In the genomic region with DNA sequence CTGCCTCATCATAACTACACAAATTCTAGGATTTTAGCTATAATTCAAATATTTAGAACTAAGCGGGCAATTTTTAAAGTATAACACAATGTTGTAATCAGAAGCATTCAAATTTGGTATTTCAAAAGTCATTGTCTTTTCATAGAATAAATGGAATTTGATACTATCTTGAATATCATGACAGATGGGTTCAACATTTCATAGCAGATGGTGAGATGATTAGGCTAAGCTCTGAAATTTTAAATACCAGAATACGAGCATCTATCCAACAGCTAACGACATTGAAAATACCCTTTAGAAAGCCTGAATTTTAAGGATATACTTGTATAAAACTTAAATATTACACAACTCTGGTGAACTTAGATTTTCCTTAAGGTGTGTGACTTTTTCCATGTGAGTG, we compare ENCODE assay signal across 25 mouse cellular contexts.
DNase-seq lines count a peak whose midpoint lies in the region; ATAC-seq and TF ChIP-seq lines count a peak whose summit lies in the region.
"Had no signal": no experiment of that assay in that cellular context is flagged by ENCODE, and none has a peak within 500 bp of the region (broad histone marks: within the 10 kb centered on the region; RNA-seq: fewer than 3 reads in every experiment).

No protein-coding gene starts in this region.

- ATAC-seq in forebrain, embryonic 13.5 days, result peak; percentile 55; the same call in 1 of the 2 replicates
- ATAC-seq in forebrain, embryonic 15.5 days (replicated peaks), result no peak
- ATAC-seq in forebrain, postnatal 0 days, result peak; percentile 29; the same call in 1 of the 2 replicates
- no peak for ATAC-seq in forebrain, embryonic 12.5 days (ENCODE audit: low FRiP score)
- ATAC-seq: intestine, postnatal 0 days; Patski had no signal

- H3K4me2 ChIP-seq in forebrain, embryonic 13.5 days, result no peak overlapping the region
- H3K4me2 ChIP-seq in forebrain, embryonic 15.5 days (replicated peaks), result no peak overlapping the region
- no peak overlapping the region for H3K4me2 ChIP-seq in forebrain, postnatal 0 days (ENCODE audit: low read depth)
- H3K4me2 ChIP-seq in forebrain, embryonic 12.5 days, result no peak overlapping the region
- H3K4me2 ChIP-seq: embryonic facial prominence, embryonic 13.5 days; heart, embryonic 11.5 days; hindbrain, embryonic 12.5 days; hindbrain, embryonic 15.5 days had no signal

- H3K27me3 ChIP-seq in forebrain, embryonic 13.5 days, result no peaks in the 10 kb centered on the region
- H3K27me3 ChIP-seq in forebrain, embryonic 15.5 days, result no peaks in the 10 kb centered on the region
- no peaks in the 10 kb centered on the region for H3K27me3 ChIP-seq in forebrain, postnatal 0 days (ENCODE audit: insufficient read depth, low read length)
- H3K27me3 ChIP-seq in forebrain, embryonic 12.5 days, result no peaks in the 10 kb centered on the region
- H3K27me3 ChIP-seq: CH12.LX; embryonic facial prominence, embryonic 13.5 days; hindbrain, embryonic 12.5 days; hindbrain, embryonic 15.5 days had no signal

- H3K36me3 ChIP-seq in forebrain, embryonic 13.5 days (ENCODE audit: poor library complexity, severe bottlenecking), result no peaks in the 10 kb centered on the region
- no peaks in the 10 kb centered on the region for H3K36me3 ChIP-seq in forebrain, embryonic 15.5 days
- H3K36me3 ChIP-seq in forebrain, postnatal 0 days (ENCODE audit: insufficient read depth), result no peaks in the 10 kb centered on the region
- H3K36me3 ChIP-seq in forebrain, embryonic 12.5 days (replicated peaks), result no peaks in the 10 kb centered on the region
- H3K36me3 ChIP-seq: embryonic facial prominence, embryonic 10.5 days; embryonic facial prominence, embryonic 13.5 days; G1E; hindbrain, embryonic 12.5 days; hindbrain, embryonic 15.5 days had no signal

- H3K9ac ChIP-seq in forebrain, embryonic 13.5 days, result no peak overlapping the region
- no peak overlapping the region for H3K9ac ChIP-seq in forebrain, embryonic 15.5 days (replicated peaks)
- H3K9ac ChIP-seq in forebrain, postnatal 0 days, result no peak overlapping the region
- no peak overlapping the region for H3K9ac ChIP-seq in forebrain, embryonic 12.5 days
- H3K9ac ChIP-seq: embryonic facial prominence, embryonic 13.5 days; hindbrain, embryonic 12.5 days; hindbrain, embryonic 15.5 days had no signal

- DNase-seq in forebrain, postnatal 0 days, result peak; percentile 29
- DNase-seq in brain, adult 2 months (ENCODE audit: low read depth, low spot score), result peak; percentile 73
- DNase-seq in telencephalon, adult 2 months (ENCODE audit: low read depth, low spot score), result peak; percentile 41
- DNase-seq in right cerebral cortex, postnatal 36 days (ENCODE audit: low spot score in 2 of 2), result no peak
- DNase-seq: adrenal gland, adult 2 months; adrenal gland, postnatal 14 days; B cell, adult 2 months; cerebellum, adult 18-20 months; embryo, embryonic 11 days; gastrocnemius, adult 2 months; gastrocnemius, postnatal 14 days; heart, adult 11 months had no signal

- 88% methylated on average over 3 of the region's 3 CpGs for WGBS in forebrain, embryonic 13.5 days
- WGBS in forebrain, embryonic 15.5 days, result 69% methylated on average over 3 of the region's 3 CpGs
- WGBS in forebrain, postnatal 0 days, result 67% methylated on average over 3 of the region's 3 CpGs
- WGBS in forebrain, embryonic 12.5 days, result 91% methylated on average over 3 of the region's 3 CpGs

- H3K4me3 ChIP-seq in forebrain, embryonic 13.5 days, result no peak overlapping the region
- no peak overlapping the region for H3K4me3 ChIP-seq in forebrain, embryonic 15.5 days
- no peak overlapping the region for H3K4me3 ChIP-seq in forebrain, postnatal 0 days (ENCODE audit: low read depth, low read length)
- H3K4me3 ChIP-seq in forebrain, embryonic 12.5 days (replicated peaks), result no peak overlapping the region
- H3K4me3 ChIP-seq: embryonic facial prominence, embryonic 10.5 days; embryonic facial prominence, embryonic 13.5 days; erythroblast, embryonic 14.5 days; gastrocnemius, adult 2 months; hindbrain, embryonic 12.5 days; hindbrain, embryonic 15.5 days had no signal

- H3K27ac ChIP-seq in forebrain, embryonic 13.5 days, result no peak overlapping the region
- no peak overlapping the region for H3K27ac ChIP-seq in forebrain, embryonic 15.5 days (replicated peaks)
- H3K27ac ChIP-seq in forebrain, postnatal 0 days (ENCODE audit: low read depth, low read length), result no peak overlapping the region
- no peak overlapping the region for H3K27ac ChIP-seq in forebrain, embryonic 12.5 days
- H3K27ac ChIP-seq: embryonic facial prominence, embryonic 10.5 days; embryonic facial prominence, embryonic 13.5 days; gastrocnemius, adult 2 months; hindbrain, embryonic 12.5 days; hindbrain, embryonic 15.5 days had no signal

- no peak for TF ChIP-seq CTCF in forebrain, postnatal 0 days (IDR thresholded peaks at IDR 0.05; ENCODE audit: low read depth)

- H3K4me1 ChIP-seq in forebrain, embryonic 13.5 days, result no peaks in the 10 kb centered on the region
- no peaks in the 10 kb centered on the region for H3K4me1 ChIP-seq in forebrain, embryonic 15.5 days
- no peaks in the 10 kb centered on the region for H3K4me1 ChIP-seq in forebrain, postnatal 0 days (ENCODE audit: insufficient read depth)
- no peaks in the 10 kb centered on the region for H3K4me1 ChIP-seq in forebrain, embryonic 12.5 days
- H3K4me1 ChIP-seq: embryonic facial prominence, embryonic 10.5 days; embryonic facial prominence, embryonic 13.5 days; hindbrain, embryonic 12.5 days; hindbrain, embryonic 15.5 days had no signal

- H3K9me3 ChIP-seq in forebrain, embryonic 13.5 days (replicated peaks), result no peaks in the 10 kb centered on the region
- H3K9me3 ChIP-seq in forebrain, embryonic 15.5 days, result no peaks in the 10 kb centered on the region
- no peaks in the 10 kb centered on the region for H3K9me3 ChIP-seq in forebrain, postnatal 0 days (ENCODE audit: low read length)
- H3K9me3 ChIP-seq in forebrain, embryonic 12.5 days, result no peaks in the 10 kb centered on the region
- H3K9me3 ChIP-seq: embryonic facial prominence, embryonic 10.5 days; embryonic facial prominence, embryonic 13.5 days; G1E; hindbrain, embryonic 12.5 days; hindbrain, embryonic 15.5 days had no signal

Comparison
In these comparisons a context has a peak if more than half of its experiments do, and no peak if none do; other contexts are left out.
1. ATAC-seq: peak in forebrain, embryonic 13.5 days (single experiment) and forebrain, postnatal 0 days (single experiment); none in forebrain, embryonic 15.5 days (single experiment) and forebrain, embryonic 12.5 days (single experiment).
2. DNase-seq: peak in forebrain, postnatal 0 days (single experiment), brain, adult 2 months (single experiment) and telencephalon, adult 2 months (single experiment); none in right cerebral cortex, postnatal 36 days (0 of 2).